Mouse (Mus musculus) midbrain, embryonic 13.5 days (tissue): ENCODE results near the gene Fxn. TPM values are rescaled to one million over a fixed set of nuclear protein-coding genes. Genes with fewer than 3 reads are reported as not detected.
"Not testable (repeated sequence)": the region's sequence is repeated elsewhere in the genome, so short reads cannot be mapped to it uniquely, and the experiment has no call there.

Source experiments
- ATAC-seq: fragments of 200-750 bp; cut with Nextera tagmentation; 2 replicates; pipeline ENCODE4 v1.8.0; 2017; ENCODE audit warnings: mild to moderate bottlenecking, moderate TSS enrichment, moderate library complexity
- H3K27ac ChIP-seq: fragments of 300-500 bp; sonication (generic); 2 replicates; pipeline ENCODE4 v1.5.1; 2015; ENCODE audit warnings: inconsistent platforms, mild to moderate bottlenecking, moderate library complexity
- H3K27me3 ChIP-seq: fragments of 300-500 bp; sonication (generic); 2 replicates; pipeline ENCODE4 v1.6.1; 2015; ENCODE audit warnings: mild to moderate bottlenecking, inconsistent platforms
- H3K36me3 ChIP-seq: fragments of 300-500 bp; sonication (generic); 2 replicates; pipeline ENCODE4 v1.6.1; 2015; ENCODE audit warnings: mild to moderate bottlenecking, inconsistent platforms
- H3K4me1 ChIP-seq: fragments of 300-500 bp; sonication (generic); replicated peaks from 2 replicates; pipeline ENCODE4 v1.6.1; 2015; ENCODE audit warnings: inconsistent platforms
- H3K4me2 ChIP-seq: fragments of 300-500 bp; sonication (generic); replicated peaks from 2 replicates; pipeline ENCODE4 v1.6.1; 2015; ENCODE audit warnings: moderate library complexity, mild to moderate bottlenecking, inconsistent platforms
- H3K4me3 ChIP-seq: fragments of 300-500 bp; sonication (generic); replicated peaks from 2 replicates; pipeline ENCODE4 v1.5.1; 2015; ENCODE audit warnings: mild to moderate bottlenecking, inconsistent platforms
- H3K9ac ChIP-seq: fragments of 300-500 bp; sonication (generic); replicated peaks from 2 replicates; pipeline ENCODE4 v1.6.1; 2015; ENCODE audit warnings: mild to moderate bottlenecking, inconsistent platforms
- H3K9me3 ChIP-seq: fragments of 300-500 bp; sonication (generic); 2 replicates; pipeline ENCODE4 v1.6.1; 2016; ENCODE audit warnings: mild to moderate bottlenecking, inconsistent platforms
- WGBS: fragments of 180-500 bp; shearing (Covaris S2); methylation state at CpG from one replicate; pipeline ENCODE4 v1.1.7; 2015; 5-methylcytosine and 5-hydroxymethylcytosine counted together
- polyA plus RNA-seq: library from polyadenylated mRNA; unstranded; fragments of >200 nt; fragmentation: Nextera tagmentation; extraction: Ambion mirVana; gene quantifications from 2 replicates; pipeline ENCODE4 v1.2.1, GENCODE M21; 2015

Fxn gene
- polyA plus RNA-seq, 1 experiment from 2014 or later = 40.1 TPM

DNA sequence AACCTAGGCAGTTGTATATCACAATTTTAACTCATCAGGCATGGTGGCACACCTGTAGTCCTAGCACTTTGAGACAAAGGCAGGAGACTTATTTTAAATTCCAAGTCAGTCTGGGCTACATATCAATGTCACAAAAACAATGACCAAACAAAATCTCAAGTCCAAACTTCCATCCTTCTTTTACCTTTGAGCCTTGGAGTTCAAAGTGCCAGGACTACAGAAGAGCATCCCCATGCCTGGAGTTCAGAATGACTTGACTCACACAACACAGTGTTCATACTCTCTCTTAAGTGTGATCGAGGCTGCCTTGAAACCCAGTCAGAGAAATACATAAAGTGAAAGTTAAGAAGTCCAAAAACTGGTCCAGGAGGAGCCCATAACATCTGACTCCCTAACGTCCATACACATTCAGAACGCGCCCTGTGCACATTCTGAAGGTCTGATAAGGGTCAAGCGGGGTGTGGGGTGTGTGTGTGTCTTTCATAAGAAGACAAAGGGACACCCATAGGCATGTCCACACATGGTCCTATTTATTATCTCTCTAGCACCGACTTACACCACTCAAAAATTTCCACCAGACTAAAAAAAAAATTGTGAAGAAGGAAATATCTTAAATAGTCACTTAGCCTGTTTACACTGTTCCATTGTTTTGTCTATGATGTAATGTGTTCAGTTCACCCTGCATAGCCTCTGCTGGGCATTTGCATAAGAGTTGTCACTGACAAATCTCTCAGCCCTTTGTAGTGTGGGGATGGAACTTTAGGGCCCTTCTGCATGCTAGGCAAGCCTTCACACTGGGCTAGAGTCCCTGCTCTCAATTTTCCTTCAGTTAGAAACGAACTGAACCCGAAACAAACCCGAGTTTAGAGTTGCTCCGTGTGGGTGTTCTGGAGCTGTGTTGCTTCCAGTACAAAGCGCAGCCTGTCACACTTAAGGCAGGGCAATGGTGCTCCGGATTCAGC lies 20.7 kb downstream of the Fxn start:
- 70% methylated on average over 12 of the region's 12 CpGs for WGBS
- peaks cover 5% of the 10 kb centered on the region; the same call in 1 of the 2 replicates for H3K36me3 ChIP-seq
- H3K4me2 ChIP-seq = no peak overlapping the region
- 0 out of 2 replicates have a peak, but pooled peaks cover 3% of the 10 kb centered on the region for H3K4me1 ChIP-seq
- H3K9me3 ChIP-seq = no peaks in the 10 kb centered on the region
- no peak overlapping the region for H3K4me3 ChIP-seq
- H3K27me3 ChIP-seq = no peaks in the 10 kb centered on the region
- no peak overlapping the region for H3K9ac ChIP-seq
- H3K27ac ChIP-seq = 0 out of 2 replicates have a peak overlapping the region, but pooled peaks have one; percentile 14
- ATAC-seq = no peak

DNA sequence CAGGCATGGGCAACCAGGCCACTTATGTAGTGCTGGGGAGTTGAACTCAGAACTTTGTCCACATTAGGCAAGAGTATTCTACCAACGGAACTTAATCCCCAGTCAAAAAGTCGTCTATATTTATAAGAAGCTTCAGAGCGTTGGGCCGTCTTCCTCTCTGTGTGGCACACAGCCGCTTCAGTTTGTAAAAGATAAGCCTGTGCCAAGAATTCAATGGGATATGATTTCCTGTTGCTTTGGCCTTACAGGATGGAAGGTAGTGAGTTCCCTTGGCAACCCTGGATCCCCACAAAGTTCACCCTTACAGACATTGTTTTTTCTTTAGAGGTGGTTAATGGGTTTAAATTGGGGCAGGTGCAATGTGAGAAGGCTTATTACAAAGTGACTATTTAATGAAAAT lies 22.0 kb downstream of the Fxn start:
- Histone ChIP-seq H3K9ac (no peak overlapping the region), H3K4me3 (no peak overlapping the region), H3K27me3 (no peaks in the 10 kb centered on the region), H3K36me3 (peaks cover 5% of the 10 kb centered on the region; the same call in 1 of the 2 replicates), H3K27ac (no peak overlapping the region), H3K9me3 (no peaks in the 10 kb centered on the region), H3K4me2 (no peak overlapping the region), H3K4me1 (peaks cover 3% of the 10 kb centered on the region; the same call in 1 of the 2 replicates)
- ATAC-seq = no peak
- WGBS = 76% methylated on average over 5 of the region's 5 CpGs

DNA sequence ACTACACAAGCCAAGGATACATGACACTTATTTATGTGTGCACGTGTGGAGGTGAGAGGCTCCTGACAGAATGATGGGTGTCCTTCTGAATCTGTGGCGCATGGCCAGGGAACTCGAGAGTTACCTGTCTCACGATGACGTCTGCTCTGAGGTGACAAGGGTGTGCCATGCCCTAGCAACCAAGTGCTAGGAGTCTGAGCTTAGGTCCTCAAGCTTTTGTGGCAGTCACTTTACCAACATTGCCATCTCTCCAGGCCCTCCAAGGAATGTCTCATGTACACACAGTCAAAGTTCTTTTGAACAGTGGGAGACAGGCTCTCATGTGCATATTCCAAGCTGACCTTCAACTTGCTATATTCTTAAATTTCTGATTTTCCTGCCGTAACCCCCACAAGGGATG lies 22.4 kb downstream of the Fxn start:
- ATAC-seq = no peak
- Histone ChIP-seq H3K9ac (no peak overlapping the region), H3K27me3 (no peaks in the 10 kb centered on the region), H3K4me1 (peaks cover 3% of the 10 kb centered on the region; the same call in 1 of the 2 replicates), H3K27ac (no peak overlapping the region), H3K4me2 (no peak overlapping the region), H3K4me3 (no peak overlapping the region), H3K36me3 (peaks cover 5% of the 10 kb centered on the region; the same call in 1 of the 2 replicates), H3K9me3 (no peaks in the 10 kb centered on the region)
- WGBS = 96% methylated on average over 6 of the region's 6 CpGs

DNA sequence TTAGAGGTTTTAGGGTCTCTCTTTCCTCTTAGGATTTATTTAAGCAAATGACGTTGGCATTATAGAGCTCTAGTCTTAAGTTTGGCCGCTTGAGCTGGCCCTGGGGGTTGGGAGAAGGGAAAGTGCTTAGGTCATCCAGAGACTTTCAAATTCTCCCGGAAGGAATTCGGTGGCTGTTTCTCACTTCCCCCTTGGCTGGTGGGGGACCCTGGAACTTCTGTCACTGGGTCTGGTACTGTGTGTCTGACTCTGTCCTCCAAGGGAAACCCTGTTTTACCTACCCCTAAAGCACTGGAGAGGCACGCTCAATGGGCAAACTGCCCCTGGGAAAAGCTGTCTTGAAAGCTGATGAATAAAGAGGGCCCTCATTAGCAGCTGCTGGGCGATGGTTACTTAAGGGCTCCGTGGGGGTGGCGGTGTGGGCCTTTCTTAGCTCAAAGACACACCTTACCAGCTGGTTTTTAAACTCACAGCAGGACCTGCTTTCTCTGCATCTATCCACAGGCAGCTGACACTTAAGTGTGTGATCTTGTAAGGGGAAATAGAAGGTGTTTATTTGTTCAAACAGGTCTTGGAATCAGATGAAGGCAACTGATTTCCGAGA lies 26.6 kb downstream of the Fxn start:
- 29% methylated on average over 9 of the region's 9 CpGs for WGBS
- Histone ChIP-seq H3K9me3 (no peaks in the 10 kb centered on the region), H3K4me3 (no peak overlapping the region), H3K4me1 (peaks cover 5% of the 10 kb centered on the region), H3K9ac (no peak overlapping the region), H3K27ac (no peak overlapping the region), H3K36me3 (no peaks in the 10 kb centered on the region), H3K4me2 (no peak overlapping the region), H3K27me3 (no peaks in the 10 kb centered on the region)
- ATAC-seq = no peak

DNA sequence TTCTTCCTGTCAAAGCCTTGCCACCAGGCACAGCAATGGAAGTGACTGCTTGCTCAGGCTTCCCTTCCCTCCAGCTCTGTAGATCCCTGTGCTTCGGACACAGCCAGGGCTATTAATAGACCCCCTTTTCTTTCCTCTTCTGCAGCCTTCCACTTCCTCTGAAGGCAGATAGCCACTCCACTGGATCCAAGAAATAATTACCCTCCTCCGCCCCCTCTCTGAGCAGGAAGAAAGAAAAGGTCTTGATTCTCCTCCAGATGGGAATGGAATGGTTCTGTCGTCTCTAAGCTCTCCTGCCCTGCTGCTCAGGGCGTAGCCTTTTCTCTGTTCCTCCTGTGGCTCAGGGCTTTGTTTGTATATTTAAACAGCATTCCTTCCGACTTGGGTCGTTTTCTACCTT lies 28.5 kb downstream of the Fxn start:
- ATAC-seq = no peak
- H3K4me3 ChIP-seq = no peak overlapping the region
- H3K9ac ChIP-seq = no peak overlapping the region
- WGBS = 14% methylated on average over 6 of the region's 6 CpGs
- H3K36me3 ChIP-seq = no peaks in the 10 kb centered on the region
- H3K27ac ChIP-seq = peak overlapping the region; percentile 51; the same call in 1 of the 2 replicates
- H3K4me2 ChIP-seq = peak overlapping the region; percentile 5; the same call in 1 of the 2 replicates
- H3K27me3 ChIP-seq = no peaks in the 10 kb centered on the region
- H3K9me3 ChIP-seq = no peaks in the 10 kb centered on the region
- peaks cover 5% of the 10 kb centered on the region for H3K4me1 ChIP-seq

- Histone ChIP-seq H3K27ac (no peak overlapping the region), H3K27me3 (no peaks in the 10 kb centered on the region), H3K4me3 (no peak overlapping the region), H3K4me1 (no peaks in the 10 kb centered on the region; the same call in 1 of the 2 replicates), H3K36me3 (no peaks in the 10 kb centered on the region), H3K9me3 (no peaks in the 10 kb centered on the region), H3K4me2 (no peak overlapping the region), H3K9ac (no peak overlapping the region)
- no peak for ATAC-seq
- 87% methylated on average over 6 of the region's 6 CpGs for WGBS
Measured at GRCm38 (mm10) chr19:24243340-24243739, 37.1 kb downstream of the Fxn start.

GRCm38 (mm10) chr19:24241799-24242546 lies 38.4 kb downstream of the Fxn start:
- H3K27ac ChIP-seq = no peak overlapping the region
- WGBS = 40% methylated on average over 14 of the region's 14 CpGs
- ATAC-seq = no peak

GRCm38 (mm10) chr19:24241271-24241670 lies 39.1 kb downstream of the Fxn start:
- no peak overlapping the region for H3K4me2 ChIP-seq
- no peak for ATAC-seq
- WGBS = 84% methylated on average over 8 of the region's 8 CpGs

More at GRCm38 (mm10) chr19:24241799-24242546, 38.4 kb downstream of the Fxn start:
- Histone ChIP-seq H3K27me3 (no peaks in the 10 kb centered on the region), H3K4me2 (no peak overlapping the region), H3K9ac (no peak overlapping the region), H3K4me1 (no peaks in the 10 kb centered on the region; the same call in 1 of the 2 replicates), H3K4me3 (no peak overlapping the region), H3K9me3 (no peaks in the 10 kb centered on the region), H3K36me3 (no peaks in the 10 kb centered on the region)

DNA sequence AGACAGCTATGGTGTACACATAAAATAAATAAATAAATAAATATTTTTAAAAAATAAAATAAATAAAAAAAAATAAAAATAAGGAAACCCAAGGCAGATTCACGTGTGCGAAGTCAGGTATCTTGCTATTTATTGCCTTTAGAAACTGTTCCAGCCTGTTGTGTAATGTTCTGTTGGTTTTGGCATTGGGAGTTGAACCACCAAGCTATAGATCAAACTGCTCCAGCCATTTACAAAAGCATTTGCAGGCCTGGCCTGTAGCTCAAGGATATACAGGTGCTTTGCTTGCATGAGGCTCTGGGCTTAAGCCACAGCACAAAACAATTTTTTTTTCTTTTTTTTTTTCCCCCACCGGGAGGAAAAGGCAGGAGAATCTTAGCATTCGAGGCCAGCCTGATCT lies 42.4 kb downstream of the Fxn start:
- no peak overlapping the region for H3K9ac ChIP-seq
- H3K27me3 ChIP-seq = no peaks in the 10 kb centered on the region
- no peaks in the 10 kb centered on the region; the same call in 1 of the 2 replicates for H3K4me1 ChIP-seq
- WGBS = 83% methylated on average over 4 of the region's 4 CpGs
- no peak overlapping the region for H3K4me3 ChIP-seq
- H3K9me3 ChIP-seq = no peaks in the 10 kb centered on the region
- no peak for ATAC-seq
- H3K36me3 ChIP-seq = no peaks in the 10 kb centered on the region
- no peak overlapping the region for H3K4me2 ChIP-seq
- H3K27ac ChIP-seq = no peak overlapping the region

More at GRCm38 (mm10) chr19:24241271-24241670, 39.1 kb downstream of the Fxn start:
- Histone ChIP-seq H3K36me3 (no peaks in the 10 kb centered on the region), H3K9me3 (no peaks in the 10 kb centered on the region), H3K27ac (no peak overlapping the region), H3K9ac (no peak overlapping the region), H3K27me3 (no peaks in the 10 kb centered on the region), H3K4me3 (no peak overlapping the region), H3K4me1 (no peaks in the 10 kb centered on the region; the same call in 1 of the 2 replicates)

DNA sequence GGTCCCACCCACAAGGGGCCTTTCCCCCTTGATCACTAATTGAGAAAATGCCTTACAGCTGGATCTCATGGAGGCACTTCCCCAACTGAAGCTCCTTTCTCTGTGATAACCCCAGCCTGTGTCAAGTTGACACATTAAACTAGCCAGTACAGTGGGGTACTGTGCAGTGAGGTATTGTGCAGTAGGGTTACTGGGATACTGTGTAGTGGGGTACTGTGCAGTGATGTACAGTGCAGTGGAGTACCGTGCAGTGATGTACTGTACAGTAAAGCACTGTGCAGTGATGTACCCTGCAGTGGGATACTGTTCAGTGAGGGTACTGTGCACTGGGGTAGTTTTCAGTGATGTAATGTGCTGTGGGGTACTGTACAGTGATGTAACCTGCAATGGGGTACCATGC lies 48.0 kb downstream of the Fxn start:
- H3K9ac ChIP-seq, H3K4me3 ChIP-seq, H3K4me2 ChIP-seq, ATAC-seq, H3K9me3 ChIP-seq, H3K27ac ChIP-seq, H3K4me1 ChIP-seq, H3K27me3 ChIP-seq, H3K36me3 ChIP-seq: not testable (repeated sequence)
- 93% methylated on average over 1 of the region's 1 CpGs for WGBS

DNA sequence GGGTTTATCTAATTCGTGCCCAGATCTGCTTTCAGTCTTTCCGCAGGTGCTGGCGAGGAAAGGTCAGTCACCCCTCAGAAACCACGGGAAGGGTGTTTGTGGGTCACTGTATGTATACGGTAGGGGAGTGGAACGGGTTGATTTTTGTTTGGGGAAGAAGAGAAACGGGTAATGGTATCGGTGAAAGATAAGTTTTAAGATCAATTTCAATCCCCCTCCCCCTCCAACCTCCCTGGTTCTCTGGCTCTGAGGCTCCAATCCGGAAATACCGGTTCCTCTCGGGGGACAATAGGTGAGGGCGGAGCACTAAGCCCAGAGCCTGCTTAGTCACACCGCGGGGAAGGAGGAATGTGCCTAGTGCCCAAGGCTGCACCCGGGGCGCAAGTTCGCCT lies 55.1 kb downstream of the Fxn start:
- no peak for ATAC-seq
- no peak overlapping the region for H3K27ac ChIP-seq
- peaks cover 15% of the 10 kb centered on the region for H3K4me1 ChIP-seq
- WGBS = under 1% methylated on average over 17 of the region's 17 CpGs
- no peaks in the 10 kb centered on the region for H3K36me3 ChIP-seq
- H3K4me3 ChIP-seq = peak overlapping the region; percentile 50
- no peaks in the 10 kb centered on the region for H3K9me3 ChIP-seq
- no peak overlapping the region for H3K9ac ChIP-seq
- H3K4me2 ChIP-seq = peak overlapping the region; percentile 84
- H3K27me3 ChIP-seq = peaks cover 48% of the 10 kb centered on the region
